Mouse (Mus musculus) heart, adult 2 months (tissue): ENCODE measurements around the gene Litaf. TPM values are rescaled to one million over a fixed set of nuclear protein-coding genes. Genes with fewer than 3 reads are reported as not detected.

Experiments used
- DNase-seq, 2 experiments: peaks; one replicate each; pipeline ENCODE4 v3.0.0; 2021
- H3K27ac ChIP-seq: fragments of 200-600 bp; 2 replicates; pipeline ENCODE4 v1.8.1; 2022
- H3K27me3 ChIP-seq: fragments of 200-500 bp; 2 replicates; pipeline ENCODE4 v1.6.1; 2012; ENCODE audit warnings: mild to moderate bottlenecking, low read length, inconsistent platforms, mixed read lengths; ENCODE audit not compliant: control insufficient read depth, insufficient read depth
- H3K36me3 ChIP-seq: fragments of 200-500 bp; 2 replicates; pipeline ENCODE4 v1.6.1; 2012; ENCODE audit warnings: low read length, inconsistent platforms; ENCODE audit not compliant: control insufficient read depth, insufficient read depth
- H3K4me1 ChIP-seq: fragments of 200-500 bp; 2 replicates; pipeline ENCODE4 v1.6.1; 2011; ENCODE audit warnings: low read length; ENCODE audit not compliant: control insufficient read depth, insufficient read depth
- H3K4me3 ChIP-seq: fragments of 200-600 bp; 2 replicates; pipeline ENCODE4 v1.8.1; 2022
- H3K79me2 ChIP-seq: fragments of 200-500 bp; replicated peaks from 2 replicates; pipeline ENCODE4 v1.6.1; 2012; ENCODE audit warnings: mild to moderate bottlenecking, inconsistent platforms, low read length, moderate library complexity, mixed read lengths; ENCODE audit not compliant: control insufficient read depth, insufficient read depth
- H3K9ac ChIP-seq: fragments of 200-500 bp; 2 replicates; pipeline ENCODE4 v1.6.1; 2012; ENCODE audit warnings: low read depth, mild to moderate bottlenecking, control low read depth, inconsistent platforms, low read length, mixed read lengths
- CTCF ChIP-seq: fragments of 200-600 bp; IDR thresholded peaks from 2 replicates; pipeline ENCODE4 v1.8.1; 2022; ENCODE audit warnings: antibody characterized with exemption, mild to moderate bottlenecking, moderate library complexity
- EP300 ChIP-seq: fragments of 200-500 bp; IDR thresholded peaks from 2 replicates; pipeline ENCODE4 v1.6.1; 2011; ENCODE audit warnings: low read depth, low read length, control low read depth; ENCODE audit not compliant: insufficient read depth
- POLR2A ChIP-seq: fragments of 200-500 bp; IDR thresholded peaks from 2 replicates; pipeline ENCODE4 v1.6.1; 2011; ENCODE audit warnings: mild to moderate bottlenecking, low read depth, low read length, control low read depth; ENCODE audit not compliant: insufficient read depth
- WGBS: fragments of 180-500 bp; shearing (Covaris S2); methylation state at CpG from one replicate; pipeline ENCODE4 v1.1.7; 2018; 5-methylcytosine and 5-hydroxymethylcytosine counted together
- intact Hi-C: fragments of 180-260 bp; cut with DNase I; formaldehyde crosslinking; loops from one replicate; pipeline ENCODE4 v1.15.1; 2025
- polyA plus RNA-seq: library from polyadenylated mRNA; depleted of rRNA; stranded (reverse); fragments of >200 nt; gene quantifications from 2 replicates; pipeline ENCODE4 v1.2.3, GENCODE M21; 2012
- total RNA-seq, 2 experiments: library from RNA; stranded (reverse); gene quantifications; 2 replicates each; pipeline ENCODE4 v1.2.3; 2021

The Litaf gene
- total and polyA plus RNA-seq, 3 experiments, result 19.6 to 47.3 (median 25.0) TPM

GRCm38 (mm10) chr16:10952881-10953280 lies 113.1 kb downstream of the Litaf start:
- 85% methylated on average over 3 of the region's 3 CpGs for WGBS
- no peak for DNase-seq
- no peak for TF ChIP-seq POLR2A
- TF ChIP-seq EP300, result no peak
- TF ChIP-seq CTCF, result no peak
- Histone ChIP-seq H3K4me1 (no peaks in the 10 kb centered on the region), H3K9ac (no peak overlapping the region), H3K4me3 (no peak overlapping the region), H3K79me2 (no peaks in the 10 kb centered on the region), H3K27ac (no peak overlapping the region), H3K36me3 (no peaks in the 10 kb centered on the region), H3K27me3 (no peaks in the 10 kb centered on the region)
- intact Hi-C loops, result no loop called here

- Histone ChIP-seq H3K9ac (no peak overlapping the region), H3K27ac (no peak overlapping the region), H3K36me3 (no peaks in the 10 kb centered on the region), H3K79me2 (no peaks in the 10 kb centered on the region), H3K27me3 (no peaks in the 10 kb centered on the region), H3K4me3 (no peak overlapping the region), H3K4me1 (no peaks in the 10 kb centered on the region)
- DNase-seq, result no peak
- no peak for TF ChIP-seq CTCF
- TF ChIP-seq EP300, result no peak
- no peak for TF ChIP-seq POLR2A
- intact Hi-C loops, result no loop called here
- 45% methylated on average over 2 of the region's 2 CpGs for WGBS
These were observed 113.9 kb downstream of the Litaf start for GRCm38 (mm10) chr16:10952071-10952470.

GRCm38 (mm10) chr16:10951581-10951980 lies 114.4 kb downstream of the Litaf start:
- DNase-seq, result peak; percentile 50 to 65
- Histone ChIP-seq H3K4me1 (no peaks in the 10 kb centered on the region), H3K4me3 (no peak overlapping the region), H3K27me3 (no peaks in the 10 kb centered on the region), H3K36me3 (no peaks in the 10 kb centered on the region), H3K9ac (no peak overlapping the region), H3K79me2 (no peaks in the 10 kb centered on the region), H3K27ac (no peak overlapping the region)
- intact Hi-C loops, result loop anchor here (2.0 kb wide), 1 partner anchor 83 kb away; no protein-coding TSS in a partner anchor
- TF ChIP-seq EP300 (0 out of 2 replicates have a peak, but pooled peaks have one; percentile 21), POLR2A (no peak), CTCF (peak; percentile 75)
- 19% methylated on average over 3 of the region's 3 CpGs for WGBS

GRCm38 (mm10) chr16:10950539-10950938 lies 115.4 kb downstream of the Litaf start:
- TF ChIP-seq CTCF (no peak), POLR2A (no peak), EP300 (no peak)
- Histone ChIP-seq H3K9ac (no peak overlapping the region), H3K36me3 (no peaks in the 10 kb centered on the region), H3K79me2 (no peaks in the 10 kb centered on the region), H3K27ac (no peak overlapping the region), H3K27me3 (no peaks in the 10 kb centered on the region), H3K4me1 (no peaks in the 10 kb centered on the region), H3K4me3 (no peak overlapping the region)
- WGBS, result 40% methylated on average over 9 of the region's 9 CpGs
- peak; percentile 29 to 30 for DNase-seq
- intact Hi-C loops, result loop anchor here (2.0 kb wide), 1 partner anchor 84 kb away; no protein-coding TSS in a partner anchor

GRCm38 (mm10) chr16:10947724-10948123 lies 118.2 kb downstream of the Litaf start:
- H3K4me1 ChIP-seq, result no peaks in the 10 kb centered on the region
- DNase-seq, result no peak
- H3K79me2 ChIP-seq, result no peaks in the 10 kb centered on the region
- TF ChIP-seq CTCF (no peak), EP300 (no peak), POLR2A (no peak)
- no peaks in the 10 kb centered on the region for H3K36me3 ChIP-seq
- no peak overlapping the region for H3K27ac ChIP-seq
- 49% methylated on average over 3 of the region's 3 CpGs for WGBS
- no peak overlapping the region for H3K4me3 ChIP-seq
- intact Hi-C loops, result no loop called here
- no peaks in the 10 kb centered on the region for H3K27me3 ChIP-seq
- H3K9ac ChIP-seq, result no peak overlapping the region

- Histone ChIP-seq H3K79me2 (no peaks in the 10 kb centered on the region), H3K9ac (no peak overlapping the region), H3K27ac (no peak overlapping the region), H3K36me3 (no peaks in the 10 kb centered on the region), H3K27me3 (no peaks in the 10 kb centered on the region), H3K4me3 (no peak overlapping the region), H3K4me1 (no peaks in the 10 kb centered on the region)
- DNase-seq, result no peak
- intact Hi-C loops, result no loop called here
- TF ChIP-seq POLR2A, result no peak
- no peak for TF ChIP-seq CTCF
- no peak for TF ChIP-seq EP300
- WGBS, result 75% methylated on average over 7 of the region's 7 CpGs
These were observed 120.4 kb downstream of the Litaf start for GRCm38 (mm10) chr16:10945381-10946127.
